In the genomic region with DNA sequence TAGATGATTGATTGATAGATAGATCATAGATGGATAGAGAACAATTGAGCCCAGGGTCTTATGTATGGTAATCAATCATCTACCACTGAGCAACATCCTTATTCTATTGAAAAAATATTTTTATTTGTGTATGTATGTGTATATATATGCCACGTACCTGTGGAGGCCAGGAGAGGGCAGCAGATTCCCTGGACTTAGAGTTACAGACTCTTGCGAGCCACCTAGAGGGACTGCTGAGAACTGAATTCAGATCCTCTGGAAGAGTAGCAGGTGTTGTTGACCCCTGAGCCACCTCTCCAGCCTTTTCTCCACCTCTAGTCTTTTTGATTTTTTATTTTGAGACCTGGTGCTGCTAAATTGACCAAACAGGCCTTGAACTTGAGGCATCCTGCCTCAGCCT, we compare ENCODE assay signal across 8 mouse cellular contexts. TPM values are rescaled to one million over a fixed set of nuclear protein-coding genes. Genes with fewer than 3 reads are reported as not detected.
A peak's percentile ranks its signal among the peaks of the same experiment; 100 is the strongest.
DNase-seq lines count a peak whose midpoint lies in the region; ATAC-seq and TF ChIP-seq lines count a peak whose summit lies in the region.
"Had no signal": no experiment of that assay in that cellular context is flagged by ENCODE, and none has a peak within 500 bp of the region (broad histone marks: within the 10 kb centered on the region; RNA-seq: fewer than 3 reads in every experiment).

No protein-coding gene starts in this region.

- no peak overlapping the region for H3K4me2 ChIP-seq in limb, embryonic 11.5 days (ENCODE audit: low read depth, severe bottlenecking)
- H3K4me2 ChIP-seq in neural tube, embryonic 15.5 days = no peak overlapping the region

- H3K9ac ChIP-seq in limb, embryonic 11.5 days (ENCODE audit: low read length) = no peak overlapping the region
- H3K9ac ChIP-seq in MEL (ENCODE audit: control insufficient read depth, low read depth, low read length, poor library complexity, severe bottlenecking) = no peak overlapping the region
- no peak overlapping the region for H3K9ac ChIP-seq in neural tube, embryonic 15.5 days (replicated peaks)

- TF ChIP-seq POLR2A in MEL (IDR thresholded peaks at IDR 0.05; ENCODE audit: control insufficient read depth in 1 of 2, insufficient read depth in 1 of 2, low read depth in 1 of 2, low read length in 2 of 2, poor library complexity in 1 of 2) = no peak

- TF ChIP-seq EP300 in MEL (IDR thresholded peaks at IDR 0.05; ENCODE audit: low read depth in 1 of 2, low read length in 2 of 2) = peak in 1 of 2 experiments; percentile 20; a peak in 1 of 4 replicates

- H3K36me3 ChIP-seq in limb, embryonic 11.5 days (ENCODE audit: control insufficient read depth, insufficient read depth, low read length) = no peaks in the 10 kb centered on the region
- no peaks in the 10 kb centered on the region for H3K36me3 ChIP-seq in limb, embryonic 10.5 days
- H3K36me3 ChIP-seq in MEL (ENCODE audit: control insufficient read depth in 1 of 2, insufficient read depth in 2 of 2, low read length in 2 of 2) = no peaks in the 10 kb centered on the region
- no peaks in the 10 kb centered on the region for H3K36me3 ChIP-seq in neural tube, embryonic 15.5 days

- 26% methylated on average over 2 of the region's 2 CpGs for WGBS in limb, embryonic 11.5 days
- WGBS in limb, embryonic 10.5 days = 26% methylated on average over 2 of the region's 2 CpGs
- WGBS in neural tube, embryonic 15.5 days = 47% methylated on average over 2 of the region's 2 CpGs

- no peak for ATAC-seq in limb, embryonic 11.5 days (ENCODE audit: insufficient number of reproducible peaks, low FRiP score, low TSS enrichment, low read depth)
- ATAC-seq in neural tube, embryonic 15.5 days (ENCODE audit: low FRiP score) = no peak

- TF ChIP-seq CTCF in MEL (IDR thresholded peaks at IDR 0.05 in 2 of 3, conservative IDR thresholded peaks at IDR 0.05 in 1 of 3; ENCODE audit: control insufficient read depth in 1 of 3, insufficient read depth in 1 of 3, low read depth in 2 of 3, low read length in 3 of 3, poor library complexity in 1 of 3, severe bottlenecking in 1 of 3) = peak in 2 of 3 experiments; percentile 79 to 82

- TF ChIP-seq RAD21 in MEL (IDR thresholded peaks at IDR 0.05; ENCODE audit: low read depth, low read length) = peak; percentile 70

- H3K9me3 ChIP-seq in limb, embryonic 11.5 days (ENCODE audit: control insufficient read depth, low read length) = no peaks in the 10 kb centered on the region
- H3K9me3 ChIP-seq in limb, embryonic 10.5 days (replicated peaks) = no peaks in the 10 kb centered on the region
- no peaks in the 10 kb centered on the region for H3K9me3 ChIP-seq in MEL (replicated peaks; ENCODE audit: insufficient read depth, low read length)
- H3K9me3 ChIP-seq in neural tube, embryonic 15.5 days (replicated peaks) = no peaks in the 10 kb centered on the region

- no peak overlapping the region for H3K4me3 ChIP-seq in limb, embryonic 11.5 days (ENCODE audit: low read depth, low read length)
- H3K4me3 ChIP-seq in limb, embryonic 10.5 days = no peak overlapping the region
- H3K4me3 ChIP-seq in MEL (ENCODE audit: control insufficient read depth in 1 of 2, insufficient read depth in 1 of 2, low read depth in 2 of 2, low read length in 2 of 2) = no peak overlapping the region
- no peak overlapping the region for H3K4me3 ChIP-seq in neural tube, embryonic 15.5 days (replicated peaks)

- peak; percentile 54 for DNase-seq in limb, embryonic 11.5 days (ENCODE audit: low spot score)
- DNase-seq in limb, embryonic 10.5 days (ENCODE audit: low spot score) = no peak
- peak; percentile 90 for DNase-seq in MEL (ENCODE audit: low read depth, low spot score)
- DNase-seq in c-Kit-positive CD71-positive TER-119-positive erythroid progenitor cells, embryonic 14.5 days (ENCODE audit: low spot score) = peak; percentile 30
- DNase-seq in naive thymus-derived CD4-positive, alpha-beta T cell, adult 2 months (ENCODE audit: low read depth) = peak; percentile 26
- DNase-seq in heart, adult 9 months (ENCODE audit: low spot score in 2 of 2) = no peak

- H3K79me2 ChIP-seq in MEL (ENCODE audit: control insufficient read depth, insufficient read depth, low read length, poor library complexity) = no peaks in the 10 kb centered on the region

- no peaks in the 10 kb centered on the region for H3K27me3 ChIP-seq in limb, embryonic 11.5 days (ENCODE audit: control insufficient read depth, insufficient read depth, low read length)
- H3K27me3 ChIP-seq in limb, embryonic 10.5 days (ENCODE audit: low read depth, poor library complexity, severe bottlenecking) = no peaks in the 10 kb centered on the region
- H3K27me3 ChIP-seq in MEL (ENCODE audit: control insufficient read depth in 1 of 2, insufficient read depth in 2 of 2, low read length in 2 of 2) = no peaks in the 10 kb centered on the region
- no peaks in the 10 kb centered on the region for H3K27me3 ChIP-seq in neural tube, embryonic 15.5 days (replicated peaks)

- H3K27ac ChIP-seq in limb, embryonic 11.5 days (replicated peaks; ENCODE audit: low read depth, low read length) = no peak overlapping the region
- no peak overlapping the region for H3K27ac ChIP-seq in limb, embryonic 10.5 days
- H3K27ac ChIP-seq in MEL (ENCODE audit: control insufficient read depth, low read depth, low read length) = no peak overlapping the region
- no peak overlapping the region for H3K27ac ChIP-seq in neural tube, embryonic 15.5 days (replicated peaks)

- H3K4me1 ChIP-seq in limb, embryonic 11.5 days (ENCODE audit: control insufficient read depth, insufficient read depth, low read length) = no peaks in the 10 kb centered on the region
- no peaks in the 10 kb centered on the region for H3K4me1 ChIP-seq in limb, embryonic 10.5 days
- peaks cover 3 to 7% of the 10 kb centered on the region in 2 experiments; a peak in 2 of 4 replicates for H3K4me1 ChIP-seq in MEL (ENCODE audit: control insufficient read depth in 1 of 2, insufficient read depth in 2 of 2, low read length in 2 of 2)
- H3K4me1 ChIP-seq in neural tube, embryonic 15.5 days = no peaks in the 10 kb centered on the region

TF ChIP-seq in MEL, 35 proteins besides CTCF, POLR2A, EP300 and RAD21 (continues in another document):
- TF ChIP-seq UBTF (IDR thresholded peaks at IDR 0.05; ENCODE audit: borderline replicate concordance, insufficient read depth, low read depth, low read length) (no peak), RCOR1 (IDR thresholded peaks at IDR 0.05; ENCODE audit: low read depth, low read length) (no peak), JUND (IDR thresholded peaks at IDR 0.05; ENCODE audit: low read depth, low read length) (no peak; the same call in 1 of the 2 replicates), KAT2A (conservative IDR thresholded peaks at IDR 0.05; ENCODE audit: low read depth, low read length) (no peak), GABPA (IDR thresholded peaks at IDR 0.05; ENCODE audit: low read depth, low read length) (no peak), MYB (IDR thresholded peaks at IDR 0.05; ENCODE audit: low read depth, low read length) (no peak), MXI1 (IDR thresholded peaks at IDR 0.05; ENCODE audit: low read depth, low read length) (no peak), MYC (IDR thresholded peaks at IDR 0.05; ENCODE audit: low read depth, low read length) (0 out of 2 replicates have a peak, but pooled peaks have one; percentile 18), ZKSCAN1 (IDR thresholded peaks at IDR 0.05; ENCODE audit: low read depth, low read length) (no peak), USF2 (IDR thresholded peaks at IDR 0.05; ENCODE audit: borderline replicate concordance in 1 of 2, insufficient read depth in 1 of 2, low read depth in 1 of 2, low read length in 2 of 2) (no peak), HCFC1 (IDR thresholded peaks at IDR 0.05; ENCODE audit: low read depth, low read length) (0 out of 2 replicates have a peak, but pooled peaks have one; percentile 25), CHD2 (IDR thresholded peaks at IDR 0.05; ENCODE audit: low read length) (no peak), MEF2A (IDR thresholded peaks at IDR 0.05; ENCODE audit: extremely low read depth, insufficient replicate concordance, low read depth, low read length, poor library complexity, severe bottlenecking) (no peak), MAZ (IDR thresholded peaks at IDR 0.05; ENCODE audit: low read depth, low read length) (no peak; the same call in 1 of the 2 replicates), POLR2AphosphoS2 (IDR thresholded peaks at IDR 0.05; ENCODE audit: low read length) (no peak), TBP (IDR thresholded peaks at IDR 0.05; ENCODE audit: low read depth, low read length) (0 out of 2 replicates have a peak, but pooled peaks have one; percentile 44), NRF1 (IDR thresholded peaks at IDR 0.05; ENCODE audit: insufficient read depth, low read depth, low read length, poor library complexity, severe bottlenecking) (no peak), POLR2AphosphoS5 (IDR thresholded peaks at IDR 0.05; ENCODE audit: borderline replicate concordance, low read depth, low read length) (no peak), NELFE (IDR thresholded peaks at IDR 0.05; ENCODE audit: low read depth, low read length) (no peak), ZC3H11A (IDR thresholded peaks at IDR 0.05; ENCODE audit: low read depth, low read length) (peak; percentile 60), SMC3 (IDR thresholded peaks at IDR 0.05; ENCODE audit: low read depth, low read length) (peak; percentile 95)

RNA-seq across cellular contexts. Expression of gene Smurf1, which starts 32.8 kb away (rescaled TPM):
- polyA plus RNA-seq in limb, embryonic 11.5 days (2014; fragmentation: Nextera tagmentation; extraction: Ambion mirVana) = 20.1 and 22.4 TPM in 2 replicates
- polyA plus RNA-seq in limb, embryonic 10.5 days (2016; fragmentation: Nextera tagmentation; extraction: Ambion mirVana) = 15.0 and 19.4 TPM in 2 replicates
- total RNA-seq in MEL (2012; rRNA removed) = 3.9 and 4.0 TPM in 2 replicates
- polyA plus RNA-seq in MEL (2012; ENCODE audit: insufficient read depth in 1 of 2, insufficient read length in 2 of 2, low read depth in 1 of 2, low replicate concordance in 2 of 2, missing spikeins in 1 of 2) = 10 to 100 TPM in 1 of 2 experiments, not detected in 1; 10.6 TPM
- 22.4 and 23.7 TPM in 2 replicates for polyA plus RNA-seq in neural tube, embryonic 15.5 days (2015; fragmentation: Nextera tagmentation; extraction: Ambion mirVana)

RNA-seq across cellular contexts. Expression of gene Gm4871, which starts 34.1 kb away (rescaled TPM):
- polyA plus RNA-seq in limb, embryonic 11.5 days (2014; fragmentation: Nextera tagmentation; extraction: Ambion mirVana) = not detected in 2 replicates
- not detected in 2 replicates for polyA plus RNA-seq in limb, embryonic 10.5 days (2016; fragmentation: Nextera tagmentation; extraction: Ambion mirVana)
- not detected in 2 replicates for total RNA-seq in MEL (2012; rRNA removed)
- polyA plus RNA-seq in MEL (2012; ENCODE audit: insufficient read depth in 1 of 2, insufficient read length in 2 of 2, low read depth in 1 of 2, low replicate concordance in 2 of 2, missing spikeins in 1 of 2) = not detected
- not detected in 2 replicates for polyA plus RNA-seq in neural tube, embryonic 15.5 days (2015; fragmentation: Nextera tagmentation; extraction: Ambion mirVana)
- polyA plus RNA-seq: liver, embryonic 16.5 days had no signal

RNA-seq across cellular contexts. Expression of gene 1700018F24Rik, which starts 44.3 kb away (rescaled TPM):
- polyA plus RNA-seq in limb, embryonic 11.5 days (2014; fragmentation: Nextera tagmentation; extraction: Ambion mirVana) = not detected in 2 replicates
- polyA plus RNA-seq in limb, embryonic 10.5 days (2016; fragmentation: Nextera tagmentation; extraction: Ambion mirVana) = not detected in 2 replicates
- not detected in 2 replicates for total RNA-seq in MEL (2012; rRNA removed)
- not detected for polyA plus RNA-seq in MEL (2012; ENCODE audit: insufficient read depth in 1 of 2, insufficient read length in 2 of 2, low read depth in 1 of 2, low replicate concordance in 2 of 2, missing spikeins in 1 of 2)
- not detected in 2 replicates for polyA plus RNA-seq in neural tube, embryonic 15.5 days (2015; fragmentation: Nextera tagmentation; extraction: Ambion mirVana)
- polyA plus RNA-seq: liver, embryonic 16.5 days had no signal

Comparison
In these comparisons a context has a peak if more than half of its experiments do, and no peak if none do; other contexts are left out.
1. DNase-seq: peak in limb, embryonic 11.5 days (single experiment), MEL (single experiment), c-Kit-positive CD71-positive TER-119-positive erythroid progenitor cells, embryonic 14.5 days (single experiment) and naive thymus-derived CD4-positive, alpha-beta T cell, adult 2 months (single experiment); none in limb, embryonic 10.5 days (single experiment) and heart, adult 9 months (0 of 2).